Mouse (Mus musculus): ENCODE measurements at regions not wholly inside any gene's neighbourhood (a gene's known extent, or its start where the extent isn't known, plus 50 kb on each side); places are given as distances from the start of the nearest gene placed in this dataset.

DNA sequence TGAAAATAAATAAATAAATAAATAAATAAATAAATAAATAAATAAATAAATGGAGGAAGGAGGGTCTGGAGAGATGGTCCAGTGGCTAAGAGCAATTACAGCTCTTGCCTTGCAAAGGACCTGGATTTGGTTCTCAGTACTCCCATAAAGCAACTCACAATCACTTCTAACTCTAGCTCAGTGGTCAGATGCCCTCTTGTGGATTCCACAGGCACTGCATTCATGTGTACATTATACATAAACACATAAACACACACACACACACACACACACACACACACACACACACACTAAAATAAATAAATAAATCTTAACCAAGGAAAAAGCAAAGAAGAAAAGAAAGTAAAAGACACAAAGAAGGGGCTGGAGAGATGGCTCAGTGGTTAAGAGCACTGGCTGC, 74.2 kb upstream of the Dhx40 start:
- DNase-seq, result no peak

DNA sequence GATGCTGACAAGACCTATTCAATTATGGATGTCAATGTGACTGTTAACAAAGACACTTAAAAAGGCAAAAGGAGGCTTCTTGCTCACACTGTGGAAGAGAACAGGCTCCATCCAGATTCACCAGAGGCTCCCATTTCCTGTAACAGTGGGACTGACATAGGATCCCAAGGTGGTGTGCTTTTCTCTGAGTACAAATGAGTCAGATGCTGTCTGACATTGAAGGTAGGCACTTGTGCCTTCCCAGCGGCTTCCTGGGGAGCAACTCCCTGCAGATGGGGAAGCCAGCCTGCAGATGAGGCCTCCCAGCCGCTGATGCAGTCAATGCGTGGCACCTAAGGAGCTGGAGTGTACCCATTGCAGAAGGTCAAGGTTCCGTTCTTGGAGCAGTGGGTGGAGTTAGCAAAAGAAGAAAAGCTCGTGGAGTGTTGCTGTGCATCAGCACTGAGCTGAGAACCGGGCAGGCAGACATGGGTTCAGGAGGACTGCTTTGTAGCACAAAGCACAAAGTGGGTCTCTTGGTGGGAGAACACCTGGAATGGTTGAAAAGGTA, 71.9 kb upstream of the Dhx40 start:
- DNase-seq, result no peak

DNA sequence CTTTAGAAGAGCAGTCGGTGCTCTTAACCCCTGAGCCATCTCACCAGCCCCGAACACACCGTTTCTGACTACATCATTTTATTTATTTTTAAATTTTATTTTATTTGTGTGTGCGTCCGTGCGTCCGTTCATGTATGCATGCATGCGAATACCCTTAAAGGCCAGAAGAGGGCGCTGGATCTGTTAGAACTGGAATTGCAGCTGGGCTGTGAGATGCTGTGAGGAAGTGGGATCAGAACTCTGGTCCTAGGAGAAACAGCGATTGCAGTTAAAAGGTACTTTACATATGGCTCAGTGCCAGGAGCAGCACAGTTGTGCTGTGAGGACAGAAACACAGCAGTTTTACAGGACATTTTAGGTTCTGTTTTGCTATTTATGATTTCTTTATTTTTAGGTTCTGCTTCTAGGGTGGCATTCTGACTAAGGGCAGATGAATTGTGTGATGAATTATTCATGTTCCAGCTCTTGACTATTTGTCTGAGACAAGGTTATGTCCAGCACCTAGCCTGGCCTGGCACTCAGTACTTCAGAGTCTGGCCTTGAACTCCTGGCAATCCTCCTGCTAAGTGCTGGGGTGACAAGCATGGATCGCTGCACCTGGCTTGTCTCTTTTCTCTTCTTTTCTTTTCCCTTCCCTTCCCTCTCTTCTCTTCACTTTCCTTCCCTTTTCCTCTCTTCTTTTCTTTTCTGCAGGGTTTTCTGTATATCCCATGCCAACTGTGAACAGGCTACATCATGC, 71.0 kb upstream of the Dhx40 start:
- no peak for DNase-seq

DNA sequence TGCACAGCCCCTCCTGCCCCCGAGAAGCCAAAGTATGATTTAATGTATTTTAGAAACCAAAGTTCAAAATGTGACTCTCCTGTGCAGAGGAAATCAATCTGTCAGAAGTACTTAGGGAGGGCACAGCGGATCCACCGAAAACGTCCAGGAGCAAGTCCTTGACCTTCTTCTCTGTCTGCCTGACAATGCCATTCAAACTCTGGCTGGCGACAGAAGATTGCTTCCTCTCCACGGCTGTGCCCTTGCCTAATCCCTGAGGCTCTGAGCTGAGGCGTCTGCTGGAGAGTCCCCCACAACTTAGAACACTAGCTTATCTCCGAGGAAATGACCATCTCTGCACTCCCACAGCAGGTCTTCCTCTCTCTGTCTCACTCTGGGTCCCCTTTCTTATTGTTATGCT, 69.0 kb upstream of the Dhx40 start:
- no peak for DNase-seq

DNA sequence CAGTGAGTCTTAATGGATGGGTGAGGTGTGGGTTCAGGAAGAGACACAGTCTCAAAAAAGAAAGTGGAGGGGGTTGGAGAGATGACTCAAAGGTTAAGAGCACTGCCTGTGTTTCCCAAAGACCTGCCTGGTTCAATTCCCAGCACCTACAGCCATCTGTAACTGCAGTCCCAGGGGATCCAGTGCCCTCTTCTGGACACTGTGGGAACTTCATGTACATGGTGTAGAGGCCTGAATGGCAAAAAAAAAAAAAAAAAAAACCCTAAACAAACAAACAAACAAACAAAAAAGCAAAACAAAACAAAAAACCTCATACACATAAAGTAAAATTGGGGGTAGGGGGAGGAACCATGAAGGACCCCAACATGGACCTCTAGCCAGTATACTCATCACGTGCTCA, 68.2 kb upstream of the Dhx40 start:
- DNase-seq, result no peak

DNA sequence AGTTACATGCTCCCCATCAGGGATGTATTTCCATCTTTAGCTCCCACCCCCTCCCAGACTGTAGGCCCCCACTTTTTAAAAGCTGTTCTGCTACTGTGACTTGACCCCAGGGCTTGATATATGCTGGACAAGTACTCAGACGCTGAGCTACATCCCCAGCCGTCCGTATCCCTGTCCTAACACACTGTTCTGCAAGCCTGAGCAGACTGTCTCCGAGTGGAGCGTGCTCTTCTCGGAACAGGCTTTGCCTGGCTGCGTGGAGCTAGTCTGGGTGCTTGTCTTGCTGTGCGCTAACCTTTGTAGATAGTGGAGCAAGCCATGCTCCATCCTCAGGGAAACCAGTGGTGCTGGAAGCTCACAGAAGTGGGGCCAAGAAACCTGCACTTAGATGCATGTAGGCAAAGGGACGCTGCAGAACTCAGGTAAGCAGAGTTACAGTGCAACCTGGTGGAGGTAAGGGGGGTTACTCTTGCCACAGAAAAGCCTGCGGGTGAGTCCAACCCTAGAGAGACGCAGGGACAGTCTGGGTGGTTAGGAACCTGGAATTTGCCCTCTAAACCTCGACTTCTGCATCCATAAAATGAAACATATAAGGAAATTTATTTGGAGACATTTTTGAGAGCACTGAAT, 67.2 kb upstream of the Dhx40 start:
- peak; percentile 52 for DNase-seq

DNA sequence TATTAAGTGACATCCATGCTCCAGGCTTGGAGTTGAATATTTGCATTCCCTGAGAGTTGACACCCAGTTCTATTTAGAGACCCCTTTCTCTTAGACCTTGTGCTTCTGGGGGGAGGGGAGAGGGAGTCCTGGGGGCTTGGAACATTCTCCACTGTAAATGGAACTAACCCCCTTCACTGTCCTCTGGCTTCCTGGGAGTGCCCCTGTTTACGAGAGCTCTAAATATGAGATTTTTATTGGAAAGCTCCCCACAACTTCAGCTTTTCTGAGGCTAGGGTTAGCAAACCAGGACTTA, 65.8 kb upstream of the Dhx40 start:
- no peak for DNase-seq

DNA sequence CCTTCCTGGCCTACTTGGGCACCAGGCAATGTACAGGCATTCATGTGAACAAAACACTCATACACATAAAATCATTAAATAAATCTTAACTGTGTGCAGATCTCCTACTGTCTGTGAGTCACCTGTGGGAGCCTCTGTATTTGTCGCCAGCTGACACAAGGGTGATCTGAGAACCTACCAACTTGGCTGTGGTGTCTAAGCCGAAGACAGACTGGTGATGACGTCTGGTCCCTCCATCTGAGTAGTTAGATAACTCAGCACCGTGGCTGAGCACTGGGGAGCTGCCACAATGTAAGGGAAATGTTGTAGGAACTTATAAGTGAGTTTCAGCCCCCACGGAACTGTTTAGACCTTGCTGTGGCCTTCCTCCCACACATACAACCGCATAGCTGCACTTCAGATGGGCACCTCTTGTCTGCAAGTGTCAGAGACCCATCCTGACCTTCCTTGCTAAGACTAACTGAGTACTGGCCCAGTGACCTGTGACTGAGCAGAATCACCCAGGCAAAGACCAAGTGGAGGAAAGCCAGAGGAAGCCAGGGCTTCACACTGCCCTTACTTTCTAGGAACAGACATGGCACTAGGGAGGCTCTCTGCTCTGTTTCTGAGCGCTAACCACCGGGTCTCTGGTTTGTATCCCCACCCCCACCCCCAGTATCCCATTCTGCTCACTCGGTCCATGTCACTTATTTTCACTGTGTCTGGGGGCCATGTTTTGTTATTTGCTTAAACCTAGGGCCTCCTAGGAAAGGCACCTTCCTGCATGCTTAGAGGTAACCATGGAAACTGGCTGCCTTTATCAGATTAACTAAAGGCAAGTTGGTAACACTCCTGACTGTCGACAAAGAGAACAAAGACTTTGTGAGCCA, 65.2 kb upstream of the Dhx40 start:
- DNase-seq, result no peak

DNA sequence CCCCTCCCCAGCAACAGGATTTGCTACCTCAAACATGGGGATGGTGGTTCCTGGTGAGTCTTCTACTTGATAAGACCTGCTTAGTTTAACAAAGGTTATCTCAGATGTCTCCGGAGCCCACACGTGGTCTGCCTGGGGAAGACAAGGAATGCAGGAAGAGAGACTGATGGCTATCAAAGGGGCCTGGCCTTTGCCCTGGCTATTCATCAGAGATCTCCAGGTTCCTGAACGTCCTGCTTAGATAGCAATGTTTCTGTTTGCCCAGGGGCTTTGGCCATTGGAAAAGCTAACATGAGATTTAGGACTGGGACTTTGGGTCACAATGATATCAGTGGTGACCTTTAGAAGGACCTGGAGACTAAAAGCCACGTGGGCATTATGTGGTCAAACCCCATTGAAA, 64.2 kb upstream of the Dhx40 start:
- DNase-seq, result no peak

DNA sequence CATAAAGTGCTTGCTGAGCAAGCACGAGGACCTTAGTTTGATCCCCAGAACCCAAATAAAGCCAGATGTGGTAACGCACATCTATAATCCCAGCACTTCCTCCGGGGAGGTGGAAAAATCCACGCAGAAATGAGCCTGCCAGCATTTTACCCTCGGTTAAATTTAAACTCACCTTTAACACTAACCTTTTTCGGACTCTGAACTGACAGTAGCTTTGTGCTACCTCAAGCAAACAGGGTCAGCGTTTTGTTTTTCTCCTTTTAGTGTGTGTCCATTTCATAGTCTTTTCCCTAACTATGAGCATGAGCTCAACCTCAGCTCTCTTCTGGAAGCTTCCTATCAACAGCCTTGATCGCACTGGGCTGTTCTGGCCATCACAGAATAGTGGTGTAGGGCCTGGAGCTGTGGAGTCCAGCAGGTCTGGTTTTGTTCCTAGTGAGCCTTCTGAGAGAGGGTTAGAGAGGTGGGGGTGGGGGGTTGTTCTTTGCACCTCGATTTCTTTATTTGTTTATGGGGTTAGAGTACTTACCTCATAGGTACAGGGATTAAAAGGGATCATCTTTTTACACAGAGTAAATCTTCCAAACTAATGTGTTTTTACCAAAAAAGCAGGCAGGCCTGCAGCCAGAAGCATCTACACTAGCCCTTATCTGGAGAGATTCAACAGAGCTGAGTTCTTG, 63.1 kb upstream of the Dhx40 start:
- DNase-seq, result no peak

DNA sequence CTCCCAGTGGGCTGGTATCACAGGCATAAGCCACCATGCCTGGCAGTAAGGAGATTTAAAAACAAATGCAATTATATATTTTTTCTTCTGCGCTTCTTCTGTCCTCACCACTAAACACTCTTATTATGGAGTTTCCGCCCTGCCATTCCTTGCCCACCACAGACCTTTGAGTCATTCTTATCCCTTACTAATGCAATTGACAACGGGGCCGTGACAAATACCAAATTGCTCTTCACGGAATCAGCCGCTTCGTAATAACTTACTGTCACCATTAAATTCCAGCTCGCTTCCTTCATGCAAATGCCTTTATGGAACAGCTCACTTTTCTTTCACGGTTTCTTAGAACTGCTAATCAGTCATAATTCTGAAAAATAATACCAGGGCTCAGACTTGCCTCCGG, 59.4 kb upstream of the Dhx40 start:
- DNase-seq, result no peak

DNA sequence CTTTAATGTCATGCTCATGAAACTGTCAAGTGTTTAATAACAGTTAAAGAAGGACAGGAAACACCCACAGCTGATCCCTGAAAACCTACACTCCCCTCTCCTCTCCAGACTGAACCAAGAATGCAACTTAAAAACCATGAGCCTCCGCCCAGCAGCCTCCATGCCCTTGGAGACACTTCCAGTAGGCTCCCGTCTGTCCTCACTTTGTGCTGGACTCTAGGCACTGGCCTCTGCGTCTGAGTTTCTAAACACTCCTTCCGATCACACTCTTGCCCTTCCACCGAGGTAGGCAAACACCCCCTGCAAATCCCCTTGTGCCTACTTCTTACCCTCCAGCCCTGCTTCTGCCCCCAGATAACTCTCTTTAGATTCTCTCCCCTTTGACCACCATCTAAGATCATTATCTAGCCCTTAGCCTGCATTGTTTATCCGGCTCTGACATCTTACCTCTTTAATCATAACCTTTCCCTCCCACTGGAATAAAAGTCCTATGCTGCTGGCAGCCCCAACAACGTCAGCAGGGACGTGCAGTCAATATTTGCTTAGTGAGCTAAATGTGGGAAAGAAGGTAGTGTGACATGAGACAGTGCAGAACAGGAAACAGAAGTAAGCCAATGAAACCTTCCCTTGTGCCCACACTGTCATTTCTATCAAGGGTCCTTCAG, 52.5 kb upstream of the Dhx40 start:
- DNase-seq, result no peak

DNA sequence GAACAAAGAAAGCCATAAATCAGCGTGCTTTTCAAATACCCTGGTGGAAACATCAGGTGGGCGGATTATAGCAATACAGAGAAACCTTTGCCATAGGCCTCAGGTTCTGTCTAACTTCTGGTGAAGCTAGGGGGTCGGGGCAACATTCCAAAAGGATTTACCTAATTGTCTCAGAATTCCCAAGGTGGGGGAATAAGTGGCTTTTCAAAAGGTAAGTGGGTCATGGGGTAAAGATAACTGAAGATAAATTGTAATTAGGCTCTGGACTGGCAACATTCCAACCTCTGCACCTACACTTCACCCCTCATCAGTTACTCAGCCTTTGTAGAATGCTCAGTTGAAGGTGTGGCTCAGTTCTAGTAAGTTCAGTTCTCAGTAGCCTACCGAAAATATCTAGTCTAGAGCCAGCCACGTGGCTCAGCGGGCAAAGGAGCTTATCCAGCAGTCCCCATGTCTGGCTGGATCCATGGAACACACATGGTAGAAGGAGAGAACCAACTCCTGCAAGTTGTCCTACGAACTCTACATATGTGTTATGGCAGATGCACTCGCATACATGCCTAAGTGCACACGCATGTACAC, 51.8 kb upstream of the Dhx40 start:
- no peak for DNase-seq

DNA sequence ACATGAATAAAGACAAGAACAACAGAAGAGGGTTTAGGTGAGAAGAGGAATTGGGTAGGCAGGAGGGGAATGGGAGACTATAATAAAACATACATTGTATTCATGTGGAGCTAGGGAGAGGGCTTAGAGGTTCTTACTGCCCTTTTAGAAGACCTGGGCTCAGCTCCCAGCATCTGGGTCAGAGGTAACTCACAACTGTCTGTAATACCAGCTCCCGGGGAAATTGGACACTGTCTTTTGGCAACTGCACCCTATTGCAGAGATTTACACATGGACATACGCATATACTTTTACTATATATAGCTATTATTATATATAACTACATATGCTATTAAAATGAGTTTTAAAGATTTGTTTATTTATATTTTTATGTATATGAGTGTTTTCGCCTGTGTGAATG, 50.7 kb upstream of the Dhx40 start:
- DNase-seq, result no peak
